Comparison of ENCODE assay signal across 10 mouse cellular contexts in the genomic region with DNA sequence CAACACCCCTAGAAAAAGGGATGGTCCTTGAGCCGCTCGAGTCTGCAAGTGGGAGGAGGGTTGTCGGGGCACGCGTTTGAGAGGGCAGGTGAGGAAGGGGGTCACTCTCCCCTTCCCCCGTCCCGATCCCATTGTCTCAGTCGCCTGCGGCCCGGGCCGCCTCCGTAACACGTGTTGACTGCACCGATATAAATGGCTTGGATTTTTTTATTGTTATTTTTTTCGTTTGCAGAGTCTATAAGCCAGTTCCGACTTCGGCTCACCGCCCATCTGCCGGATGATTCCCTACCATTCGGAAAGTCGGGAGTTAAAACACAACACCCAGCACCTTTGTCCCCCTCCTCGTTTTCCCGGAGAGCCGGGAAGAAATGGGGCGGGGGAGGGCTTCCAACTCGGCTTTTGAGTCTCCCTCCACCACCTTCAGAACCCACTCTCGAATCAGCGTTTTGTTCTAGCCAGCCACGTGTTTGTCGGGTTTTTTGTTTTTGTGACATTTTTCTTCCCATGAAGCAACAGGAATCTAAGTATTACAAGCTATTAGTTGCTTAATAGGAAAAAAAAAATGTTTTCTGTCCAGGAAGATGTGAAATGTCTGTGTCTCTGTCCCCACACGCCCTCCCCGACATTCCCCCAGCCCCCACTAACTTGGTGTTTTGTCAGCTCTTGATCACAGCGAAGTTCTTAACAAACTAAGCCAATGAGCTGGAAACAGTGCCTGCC. TPM values are rescaled to one million over a fixed set of nuclear protein-coding genes. Genes with fewer than 3 reads are reported as not detected.
DNase-seq lines count a peak whose midpoint lies in the region; ATAC-seq and TF ChIP-seq lines count a peak whose summit lies in the region.
"Had no signal": no experiment of that assay in that cellular context is flagged by ENCODE, and none has a peak within 500 bp of the region (broad histone marks: within the 10 kb centered on the region; RNA-seq: fewer than 3 reads in every experiment).

No protein-coding gene starts in this region.

- H3K4me1 ChIP-seq in heart, adult 2 months (ENCODE audit: control insufficient read depth, insufficient read depth, low read length): peaks cover 2% of the 10 kb centered on the region; the same call in 1 of the 2 replicates
- H3K4me1 ChIP-seq in forebrain, embryonic 16.5 days (replicated peaks; ENCODE audit: control insufficient read depth, insufficient read depth, low read length): peaks cover 11% of the 10 kb centered on the region
- peaks cover 3% of the 10 kb centered on the region; the same call in 1 of the 2 replicates for H3K4me1 ChIP-seq in neural tube, embryonic 14.5 days (ENCODE audit: control insufficient read depth, insufficient read depth, low read length)

- no peaks in the 10 kb centered on the region for H3K79me2 ChIP-seq in heart, adult 2 months (replicated peaks; ENCODE audit: control insufficient read depth, insufficient read depth, low read length)

- H3K27me3 ChIP-seq in heart, adult 2 months (ENCODE audit: control insufficient read depth, insufficient read depth, low read length): peaks cover 37% of the 10 kb centered on the region
- 0 out of 2 replicates have a peak, but pooled peaks cover 5% of the 10 kb centered on the region for H3K27me3 ChIP-seq in forebrain, embryonic 16.5 days (replicated peaks; ENCODE audit: control insufficient read depth, insufficient read depth, low read length)
- no peaks in the 10 kb centered on the region for H3K27me3 ChIP-seq in neural tube, embryonic 14.5 days (ENCODE audit: control insufficient read depth, insufficient read depth, low read length)

- intact Hi-C loops in heart, adult 2 months (cut with DNase I): loop anchor here (10.0 kb wide), 2 partner anchors 197 to 277 kb away; a partner anchor contains a TSS

- TF ChIP-seq CTCF in heart, adult 2 months (IDR thresholded peaks at IDR 0.05): no peak

- DNase-seq in heart, adult 2 months: peak; percentile 39 to 52
- no peak for DNase-seq in heart, adult 8-10 months (ENCODE audit: low spot score)
- DNase-seq in R1 (ENCODE audit: low read depth, low spot score): peak; percentile 89
- peak; percentile 40 to 65 for DNase-seq in kidney, postnatal 4 days
- DNase-seq in spleen, adult 12 weeks (ENCODE audit: low spot score): no peak
- DNase-seq in frontal cortex, postnatal 25 days (ENCODE audit: low spot score in 2 of 2): no peak

- H3K4me2 ChIP-seq in forebrain, embryonic 16.5 days (ENCODE audit: low read length): peak overlapping the region; percentile 74
- peak overlapping the region; percentile 71 for H3K4me2 ChIP-seq in neural tube, embryonic 14.5 days (ENCODE audit: low read depth, low read length)

- ATAC-seq in forebrain, embryonic 16.5 days: peak; percentile 19
- ATAC-seq in neural tube, embryonic 14.5 days (ENCODE audit: low read depth): peak; percentile 45; the same call in 1 of the 2 replicates

- no peak overlapping the region for H3K9ac ChIP-seq in heart, adult 2 months (ENCODE audit: low read depth, low read length)
- H3K9ac ChIP-seq in forebrain, embryonic 16.5 days (replicated peaks; ENCODE audit: low read depth, low read length): peak overlapping the region; percentile 76
- H3K9ac ChIP-seq in neural tube, embryonic 14.5 days (replicated peaks; ENCODE audit: low read depth, low read length): peak overlapping the region; percentile 74

- 3% methylated on average over 33 of the region's 33 CpGs for WGBS in heart, adult 2 months
- under 1% methylated on average over 33 of the region's 33 CpGs for WGBS in forebrain, embryonic 16.5 days
- WGBS in neural tube, embryonic 14.5 days: under 1% methylated on average over 33 of the region's 33 CpGs

- no peaks in the 10 kb centered on the region for H3K9me3 ChIP-seq in forebrain, embryonic 16.5 days (ENCODE audit: control insufficient read depth, low read length)
- no peaks in the 10 kb centered on the region for H3K9me3 ChIP-seq in neural tube, embryonic 14.5 days (ENCODE audit: control insufficient read depth, low read length)

- 0 out of 2 replicates have a peak overlapping the region, but pooled peaks have one; percentile 3 for H3K4me3 ChIP-seq in heart, adult 2 months
- peak overlapping the region; percentile 81 for H3K4me3 ChIP-seq in forebrain, embryonic 16.5 days (replicated peaks; ENCODE audit: low read length)
- H3K4me3 ChIP-seq in neural tube, embryonic 14.5 days (ENCODE audit: low read depth, low read length): peak overlapping the region; percentile 77

- no peak for TF ChIP-seq EP300 in heart, adult 2 months (IDR thresholded peaks at IDR 0.05; ENCODE audit: insufficient read depth, low read depth, low read length)

- no peaks in the 10 kb centered on the region for H3K36me3 ChIP-seq in heart, adult 2 months (ENCODE audit: control insufficient read depth, insufficient read depth, low read length)
- no peaks in the 10 kb centered on the region for H3K36me3 ChIP-seq in forebrain, embryonic 16.5 days (ENCODE audit: control insufficient read depth, insufficient read depth)
- H3K36me3 ChIP-seq in neural tube, embryonic 14.5 days (ENCODE audit: control insufficient read depth, insufficient read depth, low read length): no peaks in the 10 kb centered on the region

- H3K27ac ChIP-seq in heart, adult 2 months: no peak overlapping the region
- H3K27ac ChIP-seq in forebrain, embryonic 16.5 days (ENCODE audit: low read length): peak overlapping the region; percentile 94
- H3K27ac ChIP-seq in neural tube, embryonic 14.5 days (ENCODE audit: low read depth, low read length): peak overlapping the region; percentile 88

- TF ChIP-seq POLR2A in heart, adult 2 months (IDR thresholded peaks at IDR 0.05; ENCODE audit: insufficient read depth, low read depth, low read length): no peak

RNA-seq across cellular contexts. Expression of a gene that starts 1.9 kb away (rescaled TPM):
- under 1 TPM; 0.05 to 0.23 TPM for total RNA-seq in heart, adult 2 months (2021)
- 0.31 TPM in 1 of 2 replicates, not detected in the other for polyA plus RNA-seq in heart, adult 2 months (2012; rRNA removed)
- under 1 TPM in 2 of 4 experiments, not detected in 2; 0.03 TPM for total RNA-seq in heart, adult 8-10 months (2022)
- polyA plus RNA-seq in forebrain, embryonic 16.5 days (2015; fragmentation: Nextera tagmentation; extraction: Ambion mirVana): 20.2 and 22.4 TPM in 2 replicates
- polyA plus RNA-seq in neural tube, embryonic 14.5 days (2014; fragmentation: Nextera tagmentation; extraction: Ambion mirVana): 3.0 and 5.9 TPM in 2 replicates

RNA-seq across cellular contexts. Expression of a gene that starts 16.7 kb away (rescaled TPM):
- total RNA-seq in heart, adult 2 months (2021): not detected
- polyA plus RNA-seq in heart, adult 2 months (2012; rRNA removed): not detected in 2 replicates
- not detected for total RNA-seq in heart, adult 8-10 months (2022)
- not detected in 2 replicates for polyA plus RNA-seq in forebrain, embryonic 16.5 days (2015; fragmentation: Nextera tagmentation; extraction: Ambion mirVana)
- not detected in 2 replicates for polyA plus RNA-seq in neural tube, embryonic 14.5 days (2014; fragmentation: Nextera tagmentation; extraction: Ambion mirVana)
- total RNA-seq: layer of hippocampus, postnatal 10 days had no signal
- polyA plus RNA-seq: Patski had no signal

RNA-seq across cellular contexts. Expression of a gene that starts 27.0 kb away (rescaled TPM):
- total RNA-seq in heart, adult 2 months (2021): 10 to 100 TPM; 44.9 to 49.1 TPM
- polyA plus RNA-seq in heart, adult 2 months (2012; rRNA removed): 18.8 and 23.0 TPM in 2 replicates
- total RNA-seq in heart, adult 8-10 months (2022): 10 to 100 TPM; 41.5 to 49.4 (median 46.7) TPM
- polyA plus RNA-seq in forebrain, embryonic 16.5 days (2015; fragmentation: Nextera tagmentation; extraction: Ambion mirVana): 113 and 129 TPM in 2 replicates
- 43.7 and 46.2 TPM in 2 replicates for polyA plus RNA-seq in neural tube, embryonic 14.5 days (2014; fragmentation: Nextera tagmentation; extraction: Ambion mirVana)

RNA-seq across cellular contexts. Expression of a gene that starts 57.5 kb away (rescaled TPM):
- total RNA-seq in heart, adult 2 months (2021): 10 to 100 TPM; 29.5 to 29.7 TPM
- polyA plus RNA-seq in heart, adult 2 months (2012; rRNA removed): 22.9 and 41.1 TPM in 2 replicates
- total RNA-seq in heart, adult 8-10 months (2022): 10 to 100 TPM; 28.1 to 32.7 (median 30.7) TPM
- 35.4 and 36.5 TPM in 2 replicates for polyA plus RNA-seq in forebrain, embryonic 16.5 days (2015; fragmentation: Nextera tagmentation; extraction: Ambion mirVana)
- 26.2 and 34.6 TPM in 2 replicates for polyA plus RNA-seq in neural tube, embryonic 14.5 days (2014; fragmentation: Nextera tagmentation; extraction: Ambion mirVana)

Comparison
In these comparisons a context has a peak if more than half of its experiments do, and no peak if none do; other contexts are left out.
1. DNase-seq: peak in heart, adult 2 months (2 of 2), R1 (single experiment) and kidney, postnatal 4 days (2 of 2); none in heart, adult 8-10 months (single experiment), spleen, adult 12 weeks (single experiment) and frontal cortex, postnatal 25 days (0 of 2).
2. H3K4me3 ChIP-seq: peak in every context shown above with its lines; median percentile 81 in forebrain, embryonic 16.5 days; 77 in neural tube, embryonic 14.5 days; 3 in heart, adult 2 months.